Mouse (Mus musculus) kidney, postnatal 36 days (tissue): ENCODE data around the gene Bco1.

Source experiments
- DNase-seq, 2 experiments: peaks; one replicate each; pipeline ENCODE4 v3.0.0; 2021 to 2022; ENCODE audit warnings: mixed read lengths in 2 of 2

Gene Bco1

GRCm38 (mm10) chr8:117156866-117157768 lies 61.5 kb downstream of the Bco1 start:
- no peak for DNase-seq

DNA sequence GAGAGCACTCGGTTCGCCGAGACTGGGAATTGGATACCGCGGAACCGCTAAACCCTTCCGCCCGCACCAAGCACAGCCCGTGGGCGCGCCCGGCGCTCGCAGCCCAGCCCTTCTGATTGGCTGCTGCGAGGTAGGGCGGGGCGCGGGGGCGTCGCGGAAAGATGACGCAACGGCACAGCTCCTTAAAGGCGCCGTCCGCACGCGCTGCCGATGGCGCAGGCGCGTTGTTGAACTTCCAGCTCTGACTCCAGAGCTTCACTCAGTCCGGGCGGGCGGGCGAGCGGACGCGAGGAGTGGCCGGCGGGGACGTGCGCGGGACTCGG lies 62.1 kb downstream of the Bco1 start:
- peak; percentile 97 to 98 for DNase-seq

DNA sequence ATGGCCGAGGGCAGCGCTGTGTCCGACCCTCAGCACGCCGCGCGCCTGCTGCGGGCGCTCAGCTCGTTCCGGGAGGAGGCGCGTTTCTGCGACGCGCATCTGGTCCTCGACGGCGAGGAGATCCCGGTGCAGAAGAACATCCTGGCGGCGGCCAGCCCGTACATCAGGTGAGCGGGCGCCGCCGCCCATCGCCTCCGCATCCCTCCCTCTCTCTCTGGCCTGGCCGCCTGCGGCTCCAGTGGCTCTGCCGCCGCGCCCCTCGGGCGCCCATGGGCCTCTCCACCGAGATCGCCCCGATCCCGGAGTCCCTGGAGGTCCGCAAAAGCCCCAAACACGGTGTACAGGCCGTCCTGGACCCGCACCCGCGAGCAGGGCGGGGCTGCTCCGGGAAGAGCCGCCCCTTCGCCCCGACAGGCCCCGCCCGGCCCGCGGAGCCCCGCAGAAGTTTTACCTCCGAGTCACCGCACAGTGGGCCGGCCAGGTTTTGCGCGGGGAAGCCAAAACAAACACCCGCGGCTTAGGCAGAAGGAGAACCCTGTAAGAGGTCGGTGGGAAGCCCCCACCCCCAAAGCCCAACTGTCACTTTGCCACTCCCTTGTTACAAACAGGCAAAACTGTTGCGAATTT lies 62.6 kb downstream of the Bco1 start, which contains the start of gene Gan:
Gene Gan, plus strand, starts transcription at position 1 of the 627 bp plus-strand sequence.
- peak; percentile 29 to 72 for DNase-seq

DNA sequence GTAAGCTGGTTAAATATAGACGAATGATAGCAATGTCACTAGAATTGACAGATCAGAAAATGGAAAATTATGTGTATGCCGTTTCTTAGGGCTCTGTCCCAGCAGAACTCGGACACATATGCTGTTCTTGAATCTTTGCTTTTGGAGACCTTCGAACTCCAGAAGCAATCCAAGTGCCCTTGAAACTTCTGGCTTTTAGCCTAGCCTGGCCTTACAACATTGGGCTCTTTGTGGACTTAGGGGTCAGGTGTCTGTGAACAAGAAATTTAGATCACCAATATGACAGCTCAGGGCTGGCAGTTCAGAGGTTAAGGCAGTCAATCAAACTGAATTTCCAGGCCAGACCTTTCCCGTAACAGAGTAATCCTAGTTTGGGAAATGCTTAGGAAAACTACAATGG lies 63.4 kb downstream of the Bco1 start:
- peak; percentile 37 to 46 for DNase-seq

- no peak for DNase-seq
Observed at GRCm38 (mm10) chr8:117164912-117165311, 69.3 kb downstream of the Bco1 start.

- no peak for DNase-seq
Observed at GRCm38 (mm10) chr8:117165542-117165941, 69.9 kb downstream of the Bco1 start.

GRCm38 (mm10) chr8:117166515-117166914 lies 70.9 kb downstream of the Bco1 start:
- DNase-seq, result no peak

DNA sequence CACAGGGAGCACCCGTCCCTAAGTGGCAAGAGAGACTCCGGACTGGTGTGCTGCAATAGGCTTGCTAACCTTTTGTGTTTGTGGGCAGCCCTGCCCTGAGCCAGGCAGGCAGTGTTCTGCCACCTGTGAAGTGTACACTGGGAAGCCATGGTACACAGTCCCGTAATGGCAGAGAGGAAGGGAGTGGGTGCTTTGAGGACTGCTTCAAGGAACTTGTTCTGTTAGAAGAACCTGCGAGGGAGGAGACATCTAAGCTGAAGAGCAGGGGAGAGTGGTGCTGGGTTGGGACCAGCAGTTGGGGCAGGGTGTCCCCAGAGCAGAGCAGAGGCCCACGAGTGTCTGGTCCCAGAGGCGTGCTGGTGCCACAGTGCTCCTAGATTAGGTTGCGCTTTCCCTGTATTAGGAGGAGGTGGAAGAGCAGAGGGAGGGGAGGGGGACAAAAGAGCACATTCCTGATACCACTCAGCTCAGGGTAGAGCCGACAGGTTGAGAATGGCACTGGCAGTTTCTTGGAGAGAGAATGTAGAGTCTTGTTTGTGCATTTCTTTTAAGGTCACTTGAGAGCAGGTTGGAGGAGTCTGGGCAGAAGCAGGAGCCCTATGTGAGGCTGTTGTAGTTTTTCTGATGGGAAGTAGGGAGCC lies 71.7 kb downstream of the Bco1 start:
- no peak for DNase-seq

GRCm38 (mm10) chr8:117168378-117168777 lies 72.7 kb downstream of the Bco1 start:
- no peak for DNase-seq

GRCm38 (mm10) chr8:117171826-117172225 lies 76.2 kb downstream of the Bco1 start:
- DNase-seq, result peak in 1 of 2 experiments; percentile 29

- peak; percentile 43 to 63 for DNase-seq
Observed at GRCm38 (mm10) chr8:117172904-117173303, 77.2 kb downstream of the Bco1 start.

DNA sequence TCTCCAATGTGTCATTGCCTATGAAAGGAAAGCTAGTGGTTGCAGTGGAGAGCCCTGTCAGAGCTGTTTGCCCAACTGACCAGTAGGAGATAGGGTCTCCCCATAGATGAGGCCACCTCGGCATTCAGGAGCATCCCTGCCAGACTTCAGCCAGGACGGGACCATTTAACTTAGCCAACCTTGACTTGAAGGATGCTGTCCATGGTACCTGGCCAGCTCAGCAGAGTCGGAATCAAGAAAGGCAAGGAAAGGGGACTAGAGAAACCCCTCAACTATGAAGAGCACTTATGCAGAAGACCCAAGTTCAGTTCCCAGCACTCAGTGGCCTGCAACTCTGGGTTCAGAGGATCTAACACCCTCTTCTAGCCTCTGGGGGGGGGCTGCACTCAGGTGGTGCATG lies 78.0 kb downstream of the Bco1 start:
- no peak for DNase-seq

GRCm38 (mm10) chr8:117174536-117174935 lies 78.9 kb downstream of the Bco1 start:
- DNase-seq, result no peak

- peak in 1 of 2 experiments; percentile 22 for DNase-seq
Observed at GRCm38 (mm10) chr8:117176308-117176707, 80.7 kb downstream of the Bco1 start.

DNA sequence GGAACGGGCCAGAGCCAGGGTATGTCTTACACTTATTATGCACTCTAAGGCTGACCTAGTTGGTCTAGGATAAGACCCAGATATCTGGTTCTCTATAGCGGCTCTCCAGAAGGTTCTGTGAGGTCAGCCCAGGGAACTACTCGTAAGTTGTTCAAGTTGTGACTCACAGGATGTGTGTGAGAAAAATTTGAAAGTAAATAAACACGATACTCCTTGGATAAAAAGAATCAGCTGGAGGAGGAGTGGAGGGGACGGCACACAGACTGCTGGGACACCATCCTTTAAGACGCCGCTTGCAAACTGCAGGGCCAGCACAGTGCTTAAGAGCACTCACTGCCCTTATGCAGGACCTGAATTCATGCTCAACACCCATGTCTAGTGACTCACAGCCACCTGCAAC lies 81.6 kb downstream of the Bco1 start:
- DNase-seq, result no peak

DNA sequence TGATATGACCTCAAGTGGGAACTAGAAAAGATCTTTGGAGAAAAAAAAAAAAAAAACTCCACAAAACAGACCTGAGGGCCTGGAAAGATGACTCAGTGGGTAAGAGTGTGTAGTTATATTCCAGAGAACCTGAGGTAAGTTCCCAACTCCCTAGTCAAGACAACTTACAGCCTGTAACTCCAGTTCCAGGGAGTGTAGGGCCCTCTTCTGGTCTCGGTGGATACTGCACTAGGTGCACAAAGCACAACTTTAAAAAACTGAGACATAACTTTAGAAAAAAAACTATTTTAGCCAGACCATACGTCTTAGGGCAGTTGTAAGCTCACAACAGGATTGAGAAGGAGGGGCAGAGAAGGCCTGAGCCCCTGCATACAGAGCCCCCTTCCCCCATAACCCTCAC lies 82.4 kb downstream of the Bco1 start:
- DNase-seq, result no peak

DNA sequence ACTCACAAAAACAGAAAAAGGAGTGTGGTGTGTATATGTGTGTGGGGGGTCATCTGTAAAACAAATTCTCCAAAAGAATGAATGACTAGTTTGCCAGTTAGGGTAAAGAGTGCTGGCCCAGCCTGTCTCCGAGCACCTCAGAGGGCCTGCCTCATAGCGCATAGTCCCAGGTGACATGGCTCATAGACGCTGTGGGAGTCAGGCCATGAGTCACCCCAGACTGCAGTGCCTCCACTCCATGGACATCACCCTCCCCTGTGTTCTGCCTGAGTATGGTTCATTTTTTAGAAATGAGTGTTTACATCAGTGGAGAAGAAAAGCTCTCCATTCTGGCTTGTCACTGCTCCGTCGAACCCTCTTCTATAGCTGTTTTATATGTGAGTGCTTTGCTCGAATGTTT lies 83.0 kb downstream of the Bco1 start:
- DNase-seq, result no peak

- no peak for DNase-seq
Observed at GRCm38 (mm10) chr8:117182746-117183145, 87.1 kb downstream of the Bco1 start.
